Mouse (Mus musculus) erythroblast, embryonic 14.5 days (primary cell): ENCODE measurements at regions not wholly inside any gene's neighbourhood (a gene's known extent, or its start where the extent isn't known, plus 50 kb on each side); places are given as distances from the start of the nearest gene placed in this dataset.

Experiments
- H3K27me3 ChIP-seq: 2 replicates; pipeline ENCODE4 v1.6.1; 2012; ENCODE audit warnings: inconsistent platforms; ENCODE audit not compliant: control insufficient read depth
- H3K36me3 ChIP-seq: 2 replicates; pipeline ENCODE4 v1.6.1; 2012; ENCODE audit warnings: mild to moderate bottlenecking, inconsistent platforms; ENCODE audit not compliant: control insufficient read depth
- H3K4me1 ChIP-seq: 2 replicates; pipeline ENCODE4 v1.6.1; 2012; ENCODE audit warnings: inconsistent platforms; ENCODE audit not compliant: control insufficient read depth
- H3K4me3 ChIP-seq: replicated peaks from 2 replicates; pipeline ENCODE3; 2012; ENCODE audit warnings: moderate library complexity, mild to moderate bottlenecking, inconsistent platforms
- H3K9me3 ChIP-seq: 2 replicates; pipeline ENCODE4 v1.6.1; 2012; ENCODE audit warnings: low read length, inconsistent platforms, mixed read lengths; ENCODE audit not compliant: control insufficient read depth
- GATA1 ChIP-seq: IDR thresholded peaks from 2 replicates; pipeline ENCODE4 v1.6.1; 2012; ENCODE audit warnings: low read length, inconsistent platforms, mixed read lengths
- TAL1 ChIP-seq: IDR thresholded peaks from 3 replicates; pipeline ENCODE4 v1.6.1; 2012; ENCODE audit warnings: low read length, inconsistent platforms, mixed read lengths

DNA sequence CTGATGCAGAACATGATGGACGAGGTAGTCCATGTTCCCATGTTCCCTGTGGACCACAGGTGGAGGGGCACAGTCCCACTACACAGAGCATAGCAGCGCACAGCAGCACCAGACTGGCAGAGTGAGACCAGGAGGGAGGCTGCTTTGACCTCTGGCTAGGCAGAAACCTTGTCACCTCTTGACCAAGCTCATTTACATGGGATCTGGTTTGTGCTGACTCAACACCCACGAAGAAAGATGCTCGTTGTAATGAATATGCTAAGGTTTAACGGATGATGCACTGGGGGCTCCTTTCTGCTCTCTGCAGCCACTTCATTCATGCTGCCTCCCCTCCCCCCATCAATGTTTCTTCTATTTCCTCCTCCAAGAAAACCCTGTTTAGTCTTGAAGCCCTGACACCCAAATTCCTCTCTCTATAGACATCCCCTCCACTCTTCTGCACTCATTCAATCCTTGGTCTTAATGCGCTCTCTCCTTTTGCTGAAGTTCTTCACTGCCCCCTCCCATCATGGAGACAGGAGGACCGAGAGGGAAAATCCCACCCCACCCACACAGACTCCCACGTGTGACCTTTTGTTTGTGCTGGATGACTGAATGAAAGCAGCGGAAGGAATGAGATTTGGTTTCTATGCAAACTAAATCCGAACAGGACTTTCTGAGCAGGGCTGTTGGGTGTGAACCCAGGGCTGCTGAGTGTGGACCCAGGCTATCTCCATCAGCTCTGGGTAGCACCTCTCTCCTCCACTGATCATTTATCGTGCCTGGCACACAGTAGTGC, 156.6 kb upstream of the Spdye4c start:
- TF ChIP-seq TAL1: no peak
- TF ChIP-seq GATA1: no peak
- Histone ChIP-seq H3K4me1 (no peaks in the 10 kb centered on the region), H3K4me3 (no peak overlapping the region), H3K27me3 (peaks cover 2% of the 10 kb centered on the region), H3K36me3 (no peaks in the 10 kb centered on the region), H3K9me3 (no peaks in the 10 kb centered on the region)

DNA sequence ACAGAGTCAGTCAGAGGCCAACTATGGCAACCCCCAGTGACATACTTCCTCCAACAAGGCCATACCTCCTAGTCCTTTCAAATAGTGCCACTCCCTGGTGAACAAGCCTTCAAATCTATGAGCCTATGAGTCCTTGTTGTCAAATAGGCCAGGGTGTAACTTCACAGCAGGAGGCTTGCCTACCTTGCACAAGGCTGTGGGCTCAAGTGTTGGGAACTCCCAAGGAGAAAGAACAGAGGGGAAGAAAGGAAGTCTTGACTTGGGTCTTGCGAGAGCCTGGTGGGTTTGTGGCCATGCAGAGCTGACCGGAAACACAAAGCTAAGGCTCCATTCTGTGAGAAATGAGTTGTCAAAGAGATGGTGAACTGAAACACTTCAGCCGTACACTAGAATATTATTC, 154.6 kb upstream of the Spdye4c start:
- TF ChIP-seq GATA1 (no peak), TAL1 (no peak)
- Histone ChIP-seq H3K36me3 (no peaks in the 10 kb centered on the region), H3K4me3 (no peak overlapping the region), H3K27me3 (no peaks in the 10 kb centered on the region), H3K9me3 (no peaks in the 10 kb centered on the region), H3K4me1 (no peaks in the 10 kb centered on the region)

GRCm38 (mm10) chr2:128437698-128438097, 153.3 kb upstream of the Spdye4c start:
- TF ChIP-seq GATA1 (no peak), TAL1 (no peak)
- no peaks in the 10 kb centered on the region for H3K36me3 ChIP-seq
- no peaks in the 10 kb centered on the region for H3K9me3 ChIP-seq
- no peaks in the 10 kb centered on the region for H3K27me3 ChIP-seq
- H3K4me3 ChIP-seq: no peak overlapping the region
- H3K4me1 ChIP-seq: no peaks in the 10 kb centered on the region

DNA sequence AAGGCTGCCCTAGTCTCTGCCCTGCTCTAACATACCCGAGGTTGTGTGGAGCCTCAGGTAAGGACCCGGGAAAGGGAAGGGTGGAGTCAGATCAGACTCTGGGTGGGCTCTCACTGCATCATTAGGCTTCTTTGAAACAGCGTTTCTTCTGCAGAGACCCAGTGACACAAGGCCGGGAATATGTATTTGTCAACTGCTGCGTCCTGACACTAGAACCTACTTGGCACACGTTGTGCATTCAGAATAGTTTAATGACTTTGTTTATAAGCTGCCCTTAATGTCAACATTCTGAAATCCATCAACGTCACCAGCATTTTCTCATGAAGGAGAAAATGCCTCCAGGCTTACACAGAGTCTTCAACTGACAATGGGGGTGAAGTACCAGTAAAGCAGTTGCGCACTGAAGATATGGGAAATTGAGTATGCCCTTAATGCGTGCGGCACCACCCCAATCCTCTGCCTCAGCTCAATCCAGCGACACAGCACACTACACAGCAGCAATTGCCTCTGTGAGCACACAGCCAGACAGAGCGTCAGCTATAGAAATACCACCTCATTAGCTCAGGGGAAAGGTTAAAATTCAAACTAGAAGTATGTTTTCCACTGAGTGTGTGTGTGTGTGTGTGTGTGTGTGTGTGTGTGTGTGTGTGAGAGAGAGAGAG, 152.7 kb upstream of the Spdye4c start:
- Histone ChIP-seq H3K27me3 (no peaks in the 10 kb centered on the region), H3K4me3 (no peak overlapping the region), H3K36me3 (no peaks in the 10 kb centered on the region), H3K4me1 (no peaks in the 10 kb centered on the region), H3K9me3 (no peaks in the 10 kb centered on the region)
- TF ChIP-seq TAL1 (no peak), GATA1 (no peak)

GRCm38 (mm10) chr2:128438897-128439296, 152.1 kb upstream of the Spdye4c start:
- no peaks in the 10 kb centered on the region for H3K9me3 ChIP-seq
- no peaks in the 10 kb centered on the region for H3K4me1 ChIP-seq
- no peaks in the 10 kb centered on the region for H3K36me3 ChIP-seq
- H3K4me3 ChIP-seq: no peak overlapping the region
- no peak for TF ChIP-seq GATA1
- no peak for TF ChIP-seq TAL1
- no peaks in the 10 kb centered on the region for H3K27me3 ChIP-seq

GRCm38 (mm10) chr2:128444599-128445011, 146.4 kb upstream of the Spdye4c start:
- no peak overlapping the region for H3K4me3 ChIP-seq
- no peaks in the 10 kb centered on the region for H3K36me3 ChIP-seq
- no peak for TF ChIP-seq TAL1
- TF ChIP-seq GATA1: no peak
- no peaks in the 10 kb centered on the region for H3K4me1 ChIP-seq
- no peaks in the 10 kb centered on the region for H3K27me3 ChIP-seq
- no peaks in the 10 kb centered on the region for H3K9me3 ChIP-seq

DNA sequence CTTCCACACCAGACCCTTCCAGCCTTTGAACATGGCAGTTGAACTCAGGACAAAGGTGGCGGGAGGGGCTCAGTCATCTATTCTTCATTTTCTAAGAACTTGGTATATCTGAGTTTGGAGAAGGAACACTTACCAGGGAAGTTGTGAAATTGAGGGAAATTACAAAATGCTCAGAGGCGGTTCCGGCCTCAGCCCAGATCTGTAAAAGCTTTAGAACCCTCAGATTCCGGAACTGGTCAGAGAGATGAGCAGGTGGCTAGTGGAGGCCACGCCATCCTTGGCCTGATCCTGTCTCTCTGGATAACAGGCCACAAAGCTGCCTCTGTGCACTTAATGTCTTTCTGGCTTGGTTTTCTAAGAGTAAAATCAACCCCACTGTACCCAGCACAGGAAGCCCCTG, 145.6 kb upstream of the Spdye4c start:
- no peak for TF ChIP-seq GATA1
- no peak for TF ChIP-seq TAL1
- H3K4me1 ChIP-seq: no peaks in the 10 kb centered on the region
- H3K4me3 ChIP-seq: no peak overlapping the region
- no peaks in the 10 kb centered on the region for H3K9me3 ChIP-seq
- no peaks in the 10 kb centered on the region for H3K36me3 ChIP-seq
- H3K27me3 ChIP-seq: no peaks in the 10 kb centered on the region

- no peak overlapping the region for H3K4me3 ChIP-seq
- H3K27me3 ChIP-seq: no peaks in the 10 kb centered on the region
- no peaks in the 10 kb centered on the region for H3K9me3 ChIP-seq
- no peaks in the 10 kb centered on the region for H3K4me1 ChIP-seq
- H3K36me3 ChIP-seq: no peaks in the 10 kb centered on the region
- no peak for TF ChIP-seq TAL1
- TF ChIP-seq GATA1: no peak
These were observed 141.7 kb upstream of the Spdye4c start for GRCm38 (mm10) chr2:128449294-128449693.

DNA sequence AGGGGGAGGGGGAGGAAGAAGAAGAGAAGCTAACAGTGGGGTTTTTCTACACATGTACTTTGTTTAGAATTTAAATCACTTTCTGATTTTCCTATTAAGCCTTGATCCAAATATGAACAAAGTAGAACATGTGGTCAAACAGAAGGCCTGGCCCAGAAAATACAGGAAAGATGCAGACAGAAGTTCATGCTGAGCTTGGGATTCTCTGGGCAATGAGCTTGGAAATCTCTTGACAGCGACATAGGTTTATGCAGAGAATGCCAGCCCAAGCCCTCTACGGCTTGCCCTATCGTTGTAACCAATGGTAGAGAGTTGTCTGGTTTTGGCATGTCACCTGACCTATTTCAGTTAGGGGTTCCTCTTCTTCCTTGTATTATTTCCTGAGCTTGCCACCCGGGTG, 141.0 kb upstream of the Spdye4c start:
- no peak overlapping the region for H3K4me3 ChIP-seq
- H3K9me3 ChIP-seq: no peaks in the 10 kb centered on the region
- TF ChIP-seq GATA1 (no peak), TAL1 (no peak)
- H3K4me1 ChIP-seq: no peaks in the 10 kb centered on the region
- no peaks in the 10 kb centered on the region for H3K36me3 ChIP-seq
- H3K27me3 ChIP-seq: no peaks in the 10 kb centered on the region
